Mouse (Mus musculus) kidney, postnatal 36 days (tissue): ENCODE data around the gene Ebf1.
A peak's percentile ranks its signal among the peaks of the same experiment; 100 is the strongest.

Experiments
- DNase-seq, 2 experiments: peaks; one replicate each; pipeline ENCODE4 v3.0.0; 2021 to 2022; ENCODE audit warnings: mixed read lengths in 2 of 2

Gene Ebf1

DNA sequence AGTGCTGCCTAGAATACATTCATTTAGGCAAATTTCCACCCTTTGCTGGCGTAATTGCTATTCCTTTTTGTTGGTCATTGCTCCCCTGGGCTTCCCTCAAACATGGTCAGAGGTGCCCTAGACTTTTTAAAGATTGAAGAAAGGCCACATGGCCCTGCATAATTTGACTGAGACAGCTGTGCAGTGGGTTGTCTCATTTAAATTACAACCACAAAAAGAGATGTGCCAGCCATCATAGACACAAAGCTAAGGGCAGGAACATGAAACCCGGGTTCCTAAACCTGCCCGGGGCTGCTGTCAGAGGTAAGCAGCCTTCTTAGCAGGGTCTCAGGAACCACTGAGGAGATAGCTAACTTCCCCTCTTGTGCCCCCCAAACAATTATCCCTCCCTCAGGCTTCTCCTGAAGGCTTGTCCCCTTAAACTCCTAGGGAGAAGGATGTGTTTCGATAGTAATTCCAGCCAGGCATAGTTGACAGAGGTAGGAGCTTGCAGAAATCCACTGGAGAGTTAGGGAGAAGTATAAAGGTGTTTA, 46.6 kb downstream of the Ebf1 start:
- DNase-seq, result no peak

DNA sequence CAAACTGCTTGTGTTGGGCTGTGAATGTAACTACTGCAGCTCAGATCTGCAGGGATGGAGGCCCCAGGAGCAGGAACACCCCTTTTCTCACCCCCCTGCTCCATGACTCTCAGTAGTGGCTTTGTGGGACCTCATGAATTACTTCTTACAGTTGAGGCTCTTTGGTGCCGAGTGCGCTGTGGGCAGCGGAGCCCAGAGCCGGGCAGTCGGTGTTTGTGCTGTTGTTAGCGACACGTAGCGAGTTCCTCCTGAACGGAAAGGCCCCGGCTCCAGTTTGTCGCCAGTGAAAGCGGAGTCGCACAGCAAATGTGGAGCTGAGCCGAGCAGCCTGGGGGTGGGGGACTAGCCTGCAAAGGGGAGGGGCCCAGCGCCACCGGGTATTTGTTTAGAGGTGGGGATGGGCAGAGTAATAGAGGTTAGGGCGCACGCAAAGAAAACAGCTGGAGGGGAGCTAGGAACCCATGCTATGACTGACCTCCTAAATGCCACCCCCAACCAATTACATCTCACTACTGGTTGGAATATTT, 48.1 kb downstream of the Ebf1 start:
- DNase-seq, result peak; percentile 56 to 73

DNA sequence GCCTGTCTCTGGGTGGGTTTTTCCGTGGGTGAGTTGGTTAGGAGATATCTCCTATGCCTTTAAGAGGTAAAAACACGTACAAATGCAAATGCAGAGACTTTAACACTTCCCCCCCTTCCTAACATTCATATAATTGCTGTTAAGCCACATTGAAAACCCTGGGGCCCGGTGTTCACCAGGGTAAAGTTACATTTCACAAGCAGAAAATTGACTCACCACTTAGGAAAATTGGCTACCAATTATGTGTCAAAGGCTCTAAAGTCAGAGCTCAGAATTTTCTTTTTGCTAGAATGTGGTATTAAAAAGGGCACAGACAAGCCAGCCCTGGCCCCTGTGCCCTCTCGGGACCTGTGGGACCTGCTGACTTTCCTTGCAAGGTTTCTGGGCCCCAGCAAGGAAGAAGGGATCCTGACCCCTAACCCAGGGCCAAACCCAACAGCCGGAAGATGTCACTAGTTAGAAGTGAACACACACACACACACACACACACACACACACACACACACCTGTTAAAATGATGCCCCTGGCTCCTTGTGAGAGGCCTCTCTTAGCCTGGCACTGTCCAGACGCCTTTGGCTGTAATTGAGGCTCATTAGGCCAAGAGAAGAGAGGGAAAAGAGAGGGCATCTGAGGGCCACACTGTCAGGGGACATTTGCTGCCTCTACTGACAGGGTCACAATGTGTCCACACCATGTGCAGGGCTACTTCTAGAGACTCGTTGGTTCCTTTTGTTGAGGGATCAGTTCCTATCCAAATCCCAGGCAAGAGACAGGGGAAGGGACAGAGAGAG, 48.8 kb downstream of the Ebf1 start:
- no peak for DNase-seq

DNA sequence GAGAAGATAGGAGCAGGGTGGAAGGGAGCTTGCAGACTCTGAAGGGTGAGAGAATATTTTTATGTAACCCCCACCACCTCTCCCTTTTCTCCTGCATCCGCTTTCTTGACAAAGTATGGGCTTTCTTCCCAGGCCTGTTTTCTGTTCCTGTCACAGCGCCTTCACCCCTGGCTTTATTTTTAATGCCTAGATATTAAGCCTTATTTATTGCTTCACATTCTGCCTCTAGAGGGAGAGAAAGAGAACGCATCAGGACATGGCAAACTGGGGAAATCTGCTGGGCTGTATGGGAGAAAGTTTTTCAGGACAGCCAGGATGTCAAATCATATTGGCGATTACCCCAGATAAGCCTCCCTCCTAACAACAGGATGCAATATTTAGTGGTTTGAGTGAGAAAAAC, 49.6 kb downstream of the Ebf1 start:
- DNase-seq, result no peak

DNA sequence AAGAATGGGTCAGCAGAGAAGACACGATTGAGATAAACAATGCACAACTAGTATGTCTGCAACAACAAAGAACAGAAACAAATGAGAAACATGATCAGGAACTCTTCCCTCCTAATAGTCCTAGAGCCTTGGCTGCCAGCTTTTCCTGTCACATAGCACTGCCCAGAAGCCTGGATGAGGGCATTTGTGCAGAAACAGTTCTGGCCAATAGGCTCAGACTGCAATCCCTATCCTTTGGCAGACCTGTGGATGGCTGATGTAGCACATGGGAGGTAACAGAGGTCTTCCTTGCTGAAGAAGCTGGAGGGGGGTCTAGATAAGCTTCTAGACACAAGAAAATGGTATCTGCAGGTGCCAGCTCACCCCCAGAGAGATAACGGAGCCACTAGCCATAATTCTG, 64.2 kb downstream of the Ebf1 start:
- no peak for DNase-seq

DNA sequence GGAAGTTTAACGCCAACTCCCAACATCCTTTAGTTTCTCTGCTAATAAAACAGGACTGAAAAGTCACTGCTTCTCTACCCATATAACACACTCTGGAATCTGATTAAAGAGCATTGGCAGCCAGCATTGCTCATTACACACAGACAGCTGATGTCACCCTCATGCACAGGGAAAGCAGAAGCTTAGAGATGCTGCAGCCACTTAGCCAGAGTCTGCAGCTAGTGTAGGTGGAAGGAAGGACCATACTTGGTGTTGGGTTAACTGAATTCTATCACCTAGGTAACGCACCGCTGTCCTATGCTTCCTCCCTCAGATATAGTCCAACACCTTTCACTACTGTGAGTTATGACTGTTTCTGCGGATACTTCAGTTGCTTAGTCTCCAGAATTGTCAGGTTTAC, 64.9 kb downstream of the Ebf1 start:
- DNase-seq, result no peak

DNA sequence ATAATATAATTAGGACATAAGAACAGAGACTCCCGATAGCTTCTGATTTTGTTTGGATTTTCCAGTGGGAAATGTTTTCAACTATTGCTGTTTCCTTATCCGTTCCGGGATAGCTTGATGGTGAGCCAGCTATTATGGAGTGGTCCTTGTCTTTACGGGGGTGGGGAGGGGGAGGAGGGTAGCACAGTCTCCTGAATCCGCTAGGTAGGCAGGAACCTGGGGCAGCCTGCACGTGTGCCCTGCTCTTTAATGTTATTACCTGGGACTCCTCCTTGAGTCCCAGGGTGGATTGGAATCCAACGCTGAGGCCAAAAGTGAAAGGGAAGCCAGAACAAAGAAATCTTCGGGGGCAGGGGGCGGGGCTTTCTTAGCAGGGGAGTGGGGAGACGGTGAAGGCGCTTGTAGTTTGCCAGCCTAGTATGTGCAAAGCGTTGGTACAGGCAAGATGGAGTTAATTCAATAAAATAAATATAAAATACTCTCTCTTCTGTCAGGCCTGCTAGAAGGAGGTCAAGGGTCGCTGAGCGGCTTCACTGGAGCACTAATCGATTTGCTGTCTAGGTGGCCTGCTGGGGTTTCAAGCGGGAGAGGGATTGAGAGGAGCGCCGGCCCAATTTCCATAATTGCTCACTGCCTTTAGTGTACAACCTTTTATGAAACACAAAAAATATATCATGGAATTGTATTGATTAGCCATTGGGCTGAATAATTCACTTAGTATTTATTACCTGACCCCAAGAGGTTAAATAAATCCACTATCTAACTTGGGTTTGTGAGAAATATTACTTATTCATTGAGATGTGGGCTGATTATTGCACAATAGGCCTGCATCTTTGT, 65.8 kb downstream of the Ebf1 start:
- peak in 1 of 2 experiments; percentile 32 for DNase-seq

DNA sequence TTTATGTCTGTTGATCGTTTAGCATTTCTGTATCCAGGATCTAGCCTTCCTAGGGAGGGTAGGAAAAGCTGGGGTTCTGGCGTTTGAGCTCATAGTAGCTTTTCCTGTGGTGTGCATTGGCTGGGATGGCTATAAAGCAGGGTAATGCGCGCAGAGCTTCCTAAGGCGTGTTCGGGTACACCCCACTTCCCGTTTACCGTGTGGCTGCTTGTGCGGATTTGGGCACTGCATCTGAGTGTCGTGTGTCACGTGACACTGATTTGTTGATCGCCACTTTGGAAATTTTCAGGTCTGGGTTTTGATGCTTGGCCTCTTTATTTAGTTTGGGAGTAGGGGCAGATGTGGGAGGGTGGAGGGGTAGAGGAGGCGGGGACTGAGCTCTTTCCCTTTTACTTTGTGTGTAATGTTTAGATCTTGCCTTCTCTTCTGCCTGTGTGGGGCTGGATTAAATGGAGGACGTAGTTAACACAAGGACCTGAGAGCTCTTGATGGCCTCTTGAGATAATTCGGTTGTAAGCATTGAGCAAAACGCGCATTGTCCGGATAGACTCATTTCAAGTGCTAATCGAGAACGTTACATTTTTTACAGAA, 67.5 kb downstream of the Ebf1 start:
- DNase-seq, result peak; percentile 48 to 49

DNA sequence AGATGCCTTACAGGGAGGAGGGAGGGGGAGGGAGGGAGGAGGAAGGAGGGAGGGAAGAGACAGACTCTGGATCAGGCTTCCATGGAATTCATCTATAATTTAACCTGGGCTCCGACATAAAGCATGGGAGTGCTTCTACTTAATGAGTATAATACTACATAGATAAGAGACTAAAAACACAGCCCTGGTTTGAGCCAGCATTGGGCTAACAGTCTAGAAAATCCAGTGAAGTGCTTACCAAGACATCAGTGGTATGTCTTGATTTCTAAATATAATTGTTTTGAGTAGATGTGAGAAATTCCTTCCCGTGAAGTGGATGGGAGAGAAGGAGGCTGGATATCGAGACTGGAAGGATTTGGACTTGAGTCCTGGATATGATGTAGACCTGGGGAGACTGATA, 68.0 kb downstream of the Ebf1 start:
- no peak for DNase-seq

DNA sequence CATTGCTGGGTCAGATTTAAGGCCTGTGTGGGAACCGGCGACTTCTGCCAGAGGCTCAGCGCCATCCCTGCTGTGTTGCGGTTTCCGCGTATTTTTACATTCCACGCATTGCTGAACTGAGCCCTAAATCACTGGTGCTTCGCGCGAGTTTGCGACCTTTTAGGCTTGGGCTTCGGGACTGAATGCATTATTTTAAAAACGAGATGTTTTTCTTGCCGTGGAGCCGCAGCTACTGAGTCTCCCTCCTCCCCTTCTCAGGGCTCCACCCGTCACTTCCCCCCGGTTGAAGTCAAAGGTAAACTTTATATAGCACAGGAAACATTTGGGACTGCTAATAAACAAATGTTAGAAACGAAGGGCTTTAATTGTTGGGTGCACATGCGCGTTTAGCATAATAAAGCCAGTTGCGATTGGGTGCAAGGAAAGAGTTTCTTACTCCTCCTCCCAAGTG, 68.8 kb downstream of the Ebf1 start:
- DNase-seq, result peak; percentile 51 to 52

DNA sequence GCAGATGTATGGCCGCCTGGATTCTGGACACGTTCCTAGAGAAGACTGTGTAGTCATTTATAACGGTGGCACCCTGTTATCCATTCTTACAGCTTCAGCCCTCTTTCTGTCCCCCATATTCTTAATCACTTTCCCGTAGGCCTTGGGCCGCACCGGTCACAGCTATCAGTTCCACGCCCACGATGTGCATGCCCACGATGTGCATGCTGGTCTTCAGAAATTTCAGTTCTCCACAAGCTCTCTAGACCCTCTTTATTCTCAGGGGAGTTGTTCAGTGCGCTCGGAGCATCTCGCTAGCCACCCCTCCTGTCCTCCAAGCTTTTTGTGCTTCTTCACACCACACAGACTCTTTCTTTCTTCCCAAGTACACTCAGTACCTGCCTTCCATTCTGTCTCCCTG, 69.3 kb downstream of the Ebf1 start:
- DNase-seq, result no peak

DNA sequence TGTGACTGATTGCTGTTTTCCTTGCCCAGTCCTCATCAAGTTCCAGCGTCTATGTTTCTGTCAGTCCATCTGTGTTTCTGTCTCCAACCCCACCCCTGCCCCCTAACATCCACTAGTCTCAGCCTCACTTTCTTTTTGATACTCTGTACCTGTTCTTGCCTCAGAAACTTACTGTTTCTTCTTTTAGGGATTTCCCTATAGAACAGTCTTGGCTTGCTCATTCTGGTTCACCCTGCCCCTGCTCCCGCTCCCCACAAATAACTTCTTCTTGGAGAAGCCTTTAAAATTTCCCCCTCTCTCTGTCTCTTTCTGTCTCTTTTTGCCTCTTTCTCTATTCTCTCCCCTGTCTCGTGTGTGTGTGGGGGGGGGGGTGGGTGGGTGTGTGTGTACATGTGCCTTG, 71.4 kb downstream of the Ebf1 start:
- no peak for DNase-seq

DNA sequence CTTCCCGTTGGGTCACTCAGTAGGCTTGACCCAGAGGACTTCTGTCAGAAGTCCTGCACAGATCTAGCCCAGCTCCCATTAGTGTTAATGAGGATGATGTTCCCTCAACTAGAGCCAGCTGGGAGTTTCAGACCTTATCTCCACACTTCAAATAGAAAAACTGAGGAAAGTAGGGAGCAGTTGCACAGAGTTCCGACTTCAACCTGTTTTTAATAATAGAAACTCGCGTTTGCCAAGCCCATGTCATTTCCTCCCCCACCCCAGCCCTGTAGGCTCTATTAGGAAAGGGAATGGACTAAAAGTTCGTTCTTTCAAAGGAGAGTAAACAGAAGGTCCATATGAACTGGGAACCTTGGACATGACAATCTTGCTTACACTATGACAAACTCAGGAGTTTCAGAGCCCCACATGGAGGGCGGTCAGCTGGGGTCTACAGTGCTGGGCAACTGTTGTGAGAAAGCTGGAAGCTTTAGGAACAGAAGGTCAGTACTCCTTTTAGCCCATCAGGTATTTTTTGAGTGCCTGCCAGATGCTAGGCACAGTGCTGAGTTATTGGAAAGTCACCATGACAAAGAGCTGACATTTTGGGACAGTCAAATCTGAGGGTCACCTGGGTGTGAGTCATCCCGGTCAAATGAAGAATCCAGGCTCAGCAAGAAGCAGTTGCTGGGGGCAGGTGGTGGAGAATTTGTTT, 72.6 kb downstream of the Ebf1 start:
- peak; percentile 29 to 46 for DNase-seq

DNA sequence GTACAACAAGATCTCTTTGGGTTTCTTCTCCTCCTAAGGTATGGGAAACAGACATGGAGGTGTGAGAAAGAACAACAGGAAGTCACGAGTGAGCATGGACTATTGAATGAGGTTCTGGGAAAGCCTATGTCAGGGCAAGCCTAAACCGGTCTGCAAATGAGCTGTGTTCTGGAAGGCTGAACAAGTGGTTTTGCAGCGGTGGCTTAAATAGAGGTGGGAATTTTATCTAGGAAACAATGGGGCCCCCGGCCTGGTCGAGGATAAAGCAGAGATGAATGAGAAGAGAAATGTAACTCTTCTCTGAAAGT, 73.1 kb downstream of the Ebf1 start:
- DNase-seq, result no peak

DNA sequence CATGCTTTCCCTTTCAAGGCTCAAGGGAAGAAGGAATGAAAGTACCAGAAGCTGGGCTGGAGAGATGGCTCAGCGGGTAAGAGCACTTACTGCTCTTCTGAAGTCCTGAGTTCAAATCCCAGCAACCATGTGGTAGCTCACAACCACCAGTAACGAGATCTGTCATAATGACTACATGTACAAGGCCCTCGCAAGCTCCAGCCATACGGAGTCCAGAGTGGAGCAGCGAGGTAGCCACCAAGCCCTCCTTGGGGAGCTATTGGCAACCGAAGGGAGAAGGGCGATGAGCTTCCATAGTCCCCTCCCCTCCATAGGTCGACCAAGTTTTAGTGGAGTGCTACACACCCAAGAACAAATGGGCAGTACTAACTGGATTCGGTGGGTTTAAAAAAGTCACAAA, 78.3 kb downstream of the Ebf1 start:
- DNase-seq, result no peak

DNA sequence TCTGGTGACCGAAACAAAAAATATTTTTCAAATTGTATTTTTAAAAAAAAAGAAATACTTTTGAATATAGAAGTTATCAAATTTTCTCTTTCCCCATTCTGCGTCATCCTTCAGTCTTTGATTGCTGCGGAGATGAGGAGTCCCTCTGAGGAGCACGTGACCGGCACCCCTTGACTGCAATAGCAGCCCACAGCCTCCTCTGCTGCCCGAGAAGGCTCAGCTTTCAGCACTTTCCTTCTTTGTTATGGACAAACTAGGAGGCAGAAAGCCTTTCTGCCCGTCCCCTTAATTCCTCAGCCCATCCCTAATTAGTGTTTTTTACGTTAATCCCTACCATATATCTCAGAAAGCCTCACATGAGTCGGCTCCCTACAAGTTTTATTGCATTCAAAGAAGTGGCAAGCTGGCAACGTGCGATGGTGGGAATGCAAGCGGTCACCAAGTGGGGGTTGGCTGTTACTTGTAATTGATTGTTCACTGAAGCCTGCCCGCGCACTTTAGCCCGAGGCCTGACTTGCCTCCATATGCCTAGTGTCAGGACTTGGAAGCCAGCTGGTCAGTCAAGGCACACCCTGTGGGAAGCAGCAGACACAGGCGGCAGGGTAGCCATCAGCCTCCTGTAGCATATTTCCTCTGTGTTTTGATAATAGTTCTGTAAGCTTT, 79.6 kb downstream of the Ebf1 start:
- DNase-seq, result no peak

DNA sequence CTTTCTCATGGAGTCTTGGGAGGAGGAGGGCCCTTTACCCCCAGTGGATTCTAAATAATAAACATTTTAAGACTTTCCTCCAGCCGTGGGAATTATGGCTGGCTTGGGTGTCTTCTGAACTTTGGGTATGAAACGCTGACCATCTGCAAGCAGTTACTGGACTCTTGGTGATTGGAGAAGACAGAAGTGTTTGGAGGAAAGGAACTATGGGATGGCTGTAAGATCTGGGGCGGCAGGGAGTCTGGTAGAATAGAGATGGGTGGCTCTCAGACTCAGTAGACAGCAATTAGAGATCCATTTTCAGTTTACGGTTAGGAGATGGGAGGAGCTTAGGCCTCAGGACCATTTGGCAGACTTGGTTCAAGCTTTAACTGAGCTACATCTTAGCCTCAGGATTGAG, 83.1 kb downstream of the Ebf1 start:
- DNase-seq, result no peak

DNA sequence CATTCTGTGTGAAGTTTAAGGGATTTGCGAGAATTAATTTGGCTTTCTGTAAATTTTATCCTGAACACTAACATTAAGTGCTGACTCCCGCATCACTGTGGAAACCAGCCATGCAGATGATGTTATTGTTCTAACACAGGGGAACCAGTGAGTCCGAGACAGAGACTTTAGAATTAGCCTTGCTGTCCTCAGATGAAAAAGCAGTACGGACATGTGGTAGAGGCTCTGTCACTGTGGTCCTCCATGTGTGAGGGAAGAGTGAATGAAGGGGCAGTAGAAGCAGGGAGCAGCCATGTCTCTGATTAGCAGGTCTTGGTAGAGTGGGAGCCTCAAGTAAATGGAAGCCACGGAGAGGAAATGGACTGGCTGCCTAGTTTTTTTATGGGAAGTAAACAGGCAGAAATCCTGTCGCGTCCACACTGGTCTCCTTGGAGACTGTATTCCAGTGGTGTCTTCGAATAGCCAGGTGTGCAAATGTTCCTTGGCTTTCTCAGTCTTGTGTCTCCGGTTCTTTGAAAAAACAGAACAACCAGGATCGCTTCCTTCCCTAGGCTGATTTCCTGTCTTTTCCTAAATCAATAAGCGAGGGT, 84.2 kb downstream of the Ebf1 start:
- DNase-seq, result no peak

DNA sequence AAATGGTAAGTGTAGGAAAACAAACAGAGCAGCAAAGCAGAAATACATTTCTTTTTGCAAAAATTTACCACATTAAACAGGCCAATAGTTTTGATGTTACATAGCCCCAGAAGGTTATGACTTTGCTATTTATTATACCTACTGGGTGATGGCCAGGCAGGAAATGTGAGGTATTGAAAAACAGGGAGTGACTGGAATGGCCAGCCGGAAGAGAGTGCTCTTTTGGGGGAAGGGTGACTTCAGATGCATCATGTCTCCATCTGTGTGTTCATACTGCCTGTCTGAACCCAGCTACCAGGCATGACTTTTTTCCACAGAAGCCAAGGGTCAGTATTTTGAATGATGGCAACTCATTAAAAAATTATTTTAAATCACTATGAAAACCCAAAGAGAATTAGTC, 84.7 kb downstream of the Ebf1 start:
- no peak for DNase-seq

DNA sequence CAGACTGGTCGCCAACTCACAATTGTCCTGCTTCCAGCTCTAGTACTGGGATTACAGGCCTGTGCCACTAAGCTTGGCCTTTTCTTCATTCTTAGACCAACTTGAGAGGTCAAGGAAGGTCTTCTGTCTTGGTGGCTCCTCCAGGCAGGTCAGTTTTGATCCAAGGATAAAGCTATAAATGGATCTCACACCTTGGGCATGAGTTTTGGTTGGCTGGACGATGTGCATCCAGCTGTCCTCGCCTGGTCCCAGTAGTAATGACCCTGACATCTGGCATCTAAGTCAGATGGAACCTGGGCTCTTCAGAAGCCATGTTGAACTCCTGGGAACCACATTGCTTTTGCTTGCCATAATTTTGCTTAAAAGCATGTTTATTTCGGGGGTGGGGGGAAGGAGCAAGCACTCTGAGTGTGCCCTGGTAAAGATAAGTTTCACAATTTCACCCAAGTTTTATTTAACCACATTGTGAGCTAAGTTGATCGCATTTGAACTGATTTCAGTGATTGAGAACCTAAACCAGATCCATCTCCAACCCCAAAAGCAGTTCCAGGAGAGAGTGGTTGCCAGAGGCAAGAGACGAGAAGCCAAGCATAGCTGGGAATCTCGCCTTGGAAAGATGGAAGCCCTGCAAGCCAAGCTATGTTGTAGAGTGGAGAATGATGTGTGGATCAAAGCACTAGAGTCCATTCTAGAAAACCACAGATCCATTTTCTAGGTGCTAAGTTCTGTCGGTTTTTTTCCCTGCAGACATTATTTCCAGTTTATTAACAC, 85.8 kb downstream of the Ebf1 start:
- no peak for DNase-seq

DNA sequence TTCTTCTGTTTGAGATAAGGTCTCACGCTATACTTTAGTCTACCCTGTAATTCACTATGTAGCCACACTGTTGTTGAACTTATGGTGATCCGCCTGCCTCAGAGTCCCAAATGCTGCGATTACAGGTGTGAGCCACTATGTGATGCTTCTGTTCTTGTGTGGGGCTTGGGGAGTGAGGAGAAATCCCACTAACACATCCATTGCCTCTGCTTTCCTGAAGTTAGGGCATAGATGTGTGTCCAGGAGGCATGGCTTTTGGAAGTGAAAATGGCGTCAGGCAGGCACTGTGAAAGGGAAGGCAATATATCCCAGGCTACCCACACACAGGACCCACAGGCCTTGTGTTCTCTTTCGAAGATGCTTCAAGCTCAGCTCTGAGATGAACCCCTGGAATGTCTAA, 86.8 kb downstream of the Ebf1 start:
- DNase-seq, result no peak
